Mouse (Mus musculus) midbrain, postnatal 0 days (tissue): ENCODE results near the gene Slc30a2. TPM values are rescaled to one million over a fixed set of nuclear protein-coding genes. Genes with fewer than 3 reads are reported as not detected.

Experiments
- ATAC-seq: fragments of 200-750 bp; cut with Nextera tagmentation; 2 replicates; pipeline ENCODE4 v1.8.0; 2017; ENCODE audit warnings: moderate number of reproducible peaks, mild to moderate bottlenecking, moderate TSS enrichment, moderate library complexity; ENCODE audit not compliant: low FRiP score
- DNase-seq: peaks from one replicate; pipeline ENCODE4 v3.0.0-alpha.2; 2015; ENCODE audit warnings: low spot score
- H3K27ac ChIP-seq: fragments of 300-500 bp; sonication (generic); 2 replicates; pipeline ENCODE4 v1.5.1; 2014; ENCODE audit warnings: low read depth, mild to moderate bottlenecking, low read length, mixed read lengths
- H3K27me3 ChIP-seq: fragments of 300-500 bp; sonication (generic); 2 replicates; pipeline ENCODE4 v1.6.1; 2014; ENCODE audit warnings: low read length, control low read depth, mixed read lengths; ENCODE audit not compliant: insufficient read depth
- H3K36me3 ChIP-seq: fragments of 300-500 bp; sonication (generic); 2 replicates; pipeline ENCODE4 v1.6.1; 2014; ENCODE audit warnings: low read length, control low read depth, mixed read lengths; ENCODE audit not compliant: insufficient read depth
- H3K4me1 ChIP-seq: fragments of 300-500 bp; sonication (generic); 2 replicates; pipeline ENCODE4 v1.6.1; 2014; ENCODE audit warnings: mild to moderate bottlenecking, control low read depth, antibody characterized with exemption, low read length, mixed read lengths; ENCODE audit not compliant: insufficient read depth
- H3K4me2 ChIP-seq: fragments of 300-500 bp; sonication (generic); 2 replicates; pipeline ENCODE4 v1.6.1; 2014; ENCODE audit warnings: low read depth, mild to moderate bottlenecking, low read length, mixed read lengths; ENCODE audit not compliant: poor library complexity, severe bottlenecking
- H3K4me3 ChIP-seq: fragments of 300-500 bp; sonication (generic); 2 replicates; pipeline ENCODE4 v1.5.1; 2014; ENCODE audit warnings: low read depth, mild to moderate bottlenecking, low read length, moderate library complexity
- H3K9ac ChIP-seq: fragments of 300-500 bp; sonication (generic); replicated peaks from 2 replicates; pipeline ENCODE4 v1.6.1; 2014; ENCODE audit warnings: mild to moderate bottlenecking, low read length, moderate library complexity, mixed read lengths; ENCODE audit not compliant: poor library complexity, severe bottlenecking
- H3K9me3 ChIP-seq: fragments of 300-500 bp; sonication (generic); 2 replicates; pipeline ENCODE4 v1.6.1; 2016; ENCODE audit warnings: low read length, control low read depth
- CTCF ChIP-seq: IDR thresholded peaks from 2 replicates; pipeline ENCODE4 v1.5.1; 2016; ENCODE audit warnings: antibody characterized with exemption, mild to moderate bottlenecking
- WGBS: fragments of 180-500 bp; shearing (Covaris S2); extraction: QIAGEN DNeasy Blood & Tissue Kit; methylation state at CpG from one replicate; pipeline ENCODE4 v1.1.7; 2014; 5-methylcytosine and 5-hydroxymethylcytosine counted together
- polyA plus RNA-seq: library from polyadenylated mRNA; unstranded; fragments of >200 nt; fragmentation: Nextera tagmentation; extraction: Ambion mirVana; gene quantifications from 2 replicates; pipeline ENCODE4 v1.2.1, GENCODE M21; 2015
- total RNA-seq: library from RNA; depleted of rRNA; stranded (reverse); fragments of >200 nt; gene quantifications from 2 replicates; pipeline ENCODE4 v1.2.3, GENCODE M21; 2014

The Slc30a2 gene
- total and polyA plus RNA-seq, 2 experiments from 2014 or later: 0.17 TPM; not detected in 1

DNA sequence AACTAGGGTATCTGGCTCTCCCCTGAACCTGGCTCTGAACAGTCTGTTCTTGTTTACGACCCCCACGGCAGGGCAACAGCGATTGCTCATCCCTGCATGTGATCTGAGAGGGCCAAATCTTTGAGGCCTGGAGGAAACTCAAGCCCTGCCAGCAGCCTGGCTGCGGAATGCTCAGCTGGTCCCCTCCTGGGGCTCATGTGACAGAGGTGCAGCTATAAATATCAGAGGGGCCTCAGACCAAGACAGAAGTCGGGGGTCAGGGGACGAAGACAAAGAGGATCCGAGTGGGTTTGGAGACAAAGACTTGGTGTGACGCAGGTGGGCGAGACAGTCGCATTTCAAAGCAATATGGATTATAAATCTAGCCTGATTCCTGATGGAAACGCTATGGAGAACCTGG, 28.1 kb upstream of the Slc30a2 start, which contains the start of gene Trim63:
Trim63 (plus strand) TSS at position 245 of the 400 bp plus-strand sequence.
- no peaks in the 10 kb centered on the region for H3K36me3 ChIP-seq
- no peak within 1 kb of the TSS for H3K4me2 ChIP-seq
- no peak for TF ChIP-seq CTCF
- H3K4me1 ChIP-seq: no peaks in the 10 kb centered on the region
- no peak within 1 kb of the TSS for H3K27ac ChIP-seq
- WGBS: 39% methylated on average over 11 of the region's 11 CpGs
- DNase-seq (peak; percentile 5), ATAC-seq (no peak)
- no peaks in the 10 kb centered on the region for H3K27me3 ChIP-seq
- no peaks in the 10 kb centered on the region for H3K9me3 ChIP-seq
- H3K9ac ChIP-seq: no peak within 1 kb of the TSS
- no peak within 1 kb of the TSS for H3K4me3 ChIP-seq

DNA sequence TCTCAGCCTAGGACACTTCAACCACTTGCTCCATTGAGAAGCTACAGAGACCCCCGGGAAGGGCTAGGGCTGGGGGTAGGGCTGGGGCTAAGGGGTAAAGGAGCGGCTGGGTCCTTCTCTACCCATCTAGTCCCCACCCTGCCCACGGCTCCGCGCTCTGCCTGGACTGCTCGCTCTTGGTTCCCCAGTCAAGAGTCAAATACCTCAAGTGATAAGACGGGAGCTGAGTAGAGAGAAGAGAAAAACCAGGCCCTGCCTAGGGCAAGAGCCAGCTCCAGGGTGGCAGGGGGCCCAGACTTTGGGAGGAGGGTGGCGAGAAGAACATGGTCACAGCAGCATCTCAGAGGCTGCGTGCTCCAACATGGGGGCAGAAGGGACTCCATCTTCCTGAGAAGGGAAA, 27.5 kb upstream of the Slc30a2 start:
- TF ChIP-seq CTCF: no peak
- Histone ChIP-seq H3K4me2 (no peak overlapping the region), H3K9ac (no peak overlapping the region), H3K9me3 (no peaks in the 10 kb centered on the region), H3K4me1 (no peaks in the 10 kb centered on the region), H3K36me3 (no peaks in the 10 kb centered on the region), H3K27me3 (no peaks in the 10 kb centered on the region), H3K4me3 (no peak overlapping the region), H3K27ac (no peak overlapping the region)
- WGBS: 72% methylated on average over 9 of the region's 9 CpGs
- DNase-seq: no peak
- ATAC-seq: no peak

DNA sequence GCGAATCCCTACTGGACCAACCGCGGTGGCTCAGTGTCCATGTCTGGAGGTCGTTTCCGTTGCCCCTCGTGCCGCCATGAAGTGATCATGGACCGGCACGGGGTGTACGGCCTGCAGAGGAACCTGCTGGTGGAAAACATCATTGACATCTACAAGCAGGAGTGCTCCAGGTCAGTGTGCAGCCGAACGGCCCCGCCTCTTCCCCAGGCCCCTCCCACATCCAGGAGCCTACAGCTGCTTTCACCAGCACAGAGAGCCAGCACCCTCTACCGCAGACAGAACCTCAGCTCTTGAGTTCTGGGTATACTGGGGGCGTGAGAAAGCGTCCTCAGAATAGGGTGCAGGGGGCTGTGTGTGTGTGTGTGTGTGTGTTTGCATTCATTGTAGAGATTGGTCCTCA, 26.6 kb upstream of the Slc30a2 start:
- Histone ChIP-seq H3K4me1 (no peaks in the 10 kb centered on the region), H3K9me3 (no peaks in the 10 kb centered on the region), H3K4me2 (no peak overlapping the region), H3K4me3 (no peak overlapping the region), H3K27me3 (no peaks in the 10 kb centered on the region), H3K27ac (no peak overlapping the region), H3K36me3 (no peaks in the 10 kb centered on the region), H3K9ac (no peak overlapping the region)
- TF ChIP-seq CTCF: no peak
- DNase-seq (no peak), ATAC-seq (no peak)
- 58% methylated on average over 16 of the region's 16 CpGs for WGBS

DNA sequence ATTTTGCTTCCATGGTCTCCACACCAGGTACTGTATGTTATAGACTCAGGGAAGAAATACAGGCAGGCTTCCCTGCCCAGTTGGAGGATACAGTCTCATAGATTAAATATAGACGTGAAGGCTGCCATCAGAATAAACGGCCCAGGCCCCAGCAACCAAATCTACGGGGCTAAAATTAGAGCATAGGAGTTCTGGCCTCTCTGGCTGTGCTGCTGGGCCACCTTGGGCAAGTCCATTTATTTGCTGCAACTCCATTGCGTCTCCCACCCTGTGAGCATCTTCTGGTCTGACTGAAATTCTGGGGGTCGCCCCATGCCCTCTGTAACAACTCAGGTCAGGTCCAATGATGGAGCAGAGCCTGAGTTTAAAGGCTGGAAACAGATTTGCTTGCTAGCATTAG, 23.9 kb upstream of the Slc30a2 start:
- Histone ChIP-seq H3K4me3 (no peak overlapping the region), H3K4me2 (no peak overlapping the region), H3K27me3 (no peaks in the 10 kb centered on the region), H3K36me3 (no peaks in the 10 kb centered on the region), H3K27ac (no peak overlapping the region), H3K9me3 (no peaks in the 10 kb centered on the region), H3K4me1 (no peaks in the 10 kb centered on the region), H3K9ac (no peak overlapping the region)
- TF ChIP-seq CTCF: no peak
- DNase-seq: no peak
- ATAC-seq: no peak
- 86% methylated on average over 5 of the region's 5 CpGs for WGBS

DNA sequence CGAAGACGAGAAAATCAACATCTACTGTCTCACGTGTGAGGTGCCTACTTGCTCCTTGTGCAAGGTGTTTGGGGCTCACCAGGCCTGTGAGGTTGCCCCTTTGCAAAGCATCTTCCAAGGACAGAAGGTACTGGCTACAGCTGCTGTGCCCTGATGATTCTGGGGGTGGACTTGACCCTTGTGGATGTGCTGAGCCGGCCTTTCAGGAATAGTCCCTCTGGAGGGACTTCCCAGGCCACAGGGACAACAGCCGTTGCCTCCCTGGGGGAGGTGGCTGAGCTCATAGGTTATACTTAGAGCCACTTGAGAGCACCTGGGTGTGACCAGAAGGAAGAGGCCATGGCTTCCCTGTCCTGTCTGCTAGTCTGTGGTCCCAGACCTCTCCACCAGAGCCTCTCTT, 23.3 kb upstream of the Slc30a2 start:
- H3K9ac ChIP-seq: no peak overlapping the region
- WGBS: 79% methylated on average over 5 of the region's 5 CpGs
- no peak for DNase-seq
- no peaks in the 10 kb centered on the region for H3K4me1 ChIP-seq
- no peaks in the 10 kb centered on the region for H3K36me3 ChIP-seq
- ATAC-seq: no peak
- no peak overlapping the region for H3K27ac ChIP-seq
- no peak overlapping the region for H3K4me2 ChIP-seq
- no peak overlapping the region for H3K4me3 ChIP-seq
- H3K27me3 ChIP-seq: no peaks in the 10 kb centered on the region
- H3K9me3 ChIP-seq: no peaks in the 10 kb centered on the region
- no peak for TF ChIP-seq CTCF

DNA sequence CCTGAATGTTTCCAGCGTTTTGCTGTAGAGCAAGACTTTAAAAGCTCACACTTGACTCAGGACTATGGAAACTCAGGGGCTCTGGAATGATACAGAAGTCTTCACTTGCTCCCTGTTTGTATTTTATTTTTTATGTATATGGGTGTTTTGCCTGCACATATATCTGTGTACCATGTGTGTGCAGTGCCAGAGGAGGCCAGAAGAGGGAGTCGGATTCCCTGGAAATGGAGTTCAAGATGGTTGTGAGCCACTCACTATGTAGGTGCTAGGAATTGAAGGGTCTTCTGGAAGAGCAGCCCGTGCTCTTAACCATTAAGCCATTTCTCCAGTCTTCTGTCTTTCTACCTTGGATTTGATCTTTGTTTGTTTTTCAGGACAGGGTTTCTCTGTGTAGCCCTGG, 21.5 kb upstream of the Slc30a2 start:
- ATAC-seq: no peak
- Histone ChIP-seq H3K4me1 (no peaks in the 10 kb centered on the region), H3K36me3 (no peaks in the 10 kb centered on the region), H3K27ac (no peak overlapping the region), H3K27me3 (no peaks in the 10 kb centered on the region), H3K9ac (no peak overlapping the region), H3K4me3 (no peak overlapping the region), H3K9me3 (no peaks in the 10 kb centered on the region), H3K4me2 (no peak overlapping the region)
- TF ChIP-seq CTCF: peak; percentile 30; the same call in 1 of the 2 replicates
- 65% methylated on average over 3 of the region's 3 CpGs for WGBS
- DNase-seq: no peak

DNA sequence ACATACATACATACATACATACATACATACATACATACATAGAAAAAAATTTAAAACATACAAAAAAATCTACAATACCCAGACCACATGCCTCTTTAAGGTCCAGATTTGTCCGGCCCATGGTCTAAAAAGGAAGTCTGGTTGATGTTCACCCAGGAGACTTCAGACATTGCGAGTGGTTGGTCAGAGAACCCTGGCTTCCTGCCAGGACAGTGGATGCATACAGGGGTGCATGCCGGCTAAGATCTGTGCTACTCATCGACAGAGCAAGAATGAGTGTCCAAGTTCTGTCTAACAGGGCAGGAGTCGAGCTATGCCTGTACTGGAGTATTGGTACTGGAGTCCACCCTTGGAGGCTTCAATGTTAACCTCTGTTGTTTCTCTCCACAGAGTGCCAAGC, 18.3 kb upstream of the Slc30a2 start:
- no peak overlapping the region for H3K27ac ChIP-seq
- ATAC-seq (no peak), DNase-seq (no peak)
- no peaks in the 10 kb centered on the region for H3K36me3 ChIP-seq
- no peaks in the 10 kb centered on the region for H3K4me1 ChIP-seq
- H3K9me3 ChIP-seq: no peaks in the 10 kb centered on the region
- H3K27me3 ChIP-seq: no peaks in the 10 kb centered on the region
- 71% methylated on average over 5 of the region's 5 CpGs for WGBS
- H3K4me3 ChIP-seq: no peak overlapping the region
- no peak for TF ChIP-seq CTCF
- no peak overlapping the region for H3K9ac ChIP-seq
- no peak overlapping the region for H3K4me2 ChIP-seq
